Mouse (Mus musculus): ENCODE measurements around the gene Csnk1d. TPM values are rescaled to one million over a fixed set of nuclear protein-coding genes. Genes with fewer than 3 reads are reported as not detected.

Gene Csnk1d
- polyA plus RNA-seq, 1 experiment from 2014 or later: 161 TPM

DNA sequence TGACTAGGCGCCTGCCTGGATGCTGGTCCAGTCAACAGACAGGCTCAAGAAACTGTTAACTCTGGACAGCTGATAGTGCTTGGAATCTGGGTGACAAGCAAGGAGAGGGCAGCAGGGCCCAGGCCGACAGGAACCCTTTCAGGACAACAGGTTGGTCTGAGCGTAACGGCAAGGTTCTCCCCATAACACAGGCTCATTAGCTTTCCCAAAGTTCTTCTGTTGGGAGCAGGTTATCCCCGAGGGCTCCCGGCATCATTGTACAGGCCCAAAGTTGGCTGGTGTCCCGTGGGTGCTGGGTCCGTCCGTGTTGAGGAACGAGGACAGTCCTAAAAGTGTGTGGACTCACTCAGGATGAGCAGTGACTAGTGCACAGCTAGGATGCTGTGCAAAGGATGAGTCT, 41.3 kb downstream of the Csnk1d start:
- Histone ChIP-seq H3K9me3 (no peaks in the 10 kb centered on the region), H3K36me3 (peaks cover 3% of the 10 kb centered on the region; the same call in 1 of the 2 replicates), H3K4me1 (replicated peaks) (peaks cover 36% of the 10 kb centered on the region), H3K9ac (replicated peaks) (no peak overlapping the region), H3K4me3 (replicated peaks) (peak overlapping the region; percentile 43), H3K4me2 (replicated peaks) (peak overlapping the region; percentile 59), H3K27ac (no peak overlapping the region), H3K27me3 (peaks cover 42% of the 10 kb centered on the region)
- ATAC-seq: no peak
- WGBS: 8% methylated on average over 10 of the region's 10 CpGs

GRCm38 (mm10) chr11:120948861-120949851, 42.0 kb downstream of the Csnk1d start:
- WGBS: 1% methylated on average over 69 of the region's 75 CpGs
- Histone ChIP-seq H3K27ac (no peak overlapping the region), H3K27me3 (peaks cover 42% of the 10 kb centered on the region), H3K9me3 (no peaks in the 10 kb centered on the region), H3K4me3 (replicated peaks) (peak overlapping the region; percentile 43), H3K4me2 (replicated peaks) (peak overlapping the region; percentile 59), H3K4me1 (replicated peaks) (peaks cover 36% of the 10 kb centered on the region), H3K9ac (replicated peaks) (peak overlapping the region; percentile 34), H3K36me3 (no peaks in the 10 kb centered on the region)
- no peak for ATAC-seq

GRCm38 (mm10) chr11:120948328-120948727, 42.8 kb downstream of the Csnk1d start, which contains the start of gene Slc16a3:
Gene Slc16a3 (plus strand): TSS chr11:120948480.
- Histone ChIP-seq H3K9ac (replicated peaks) (peak within 1 kb of the TSS; percentile 34), H3K36me3 (no peaks in the 10 kb centered on the region), H3K27ac (no peak within 1 kb of the TSS), H3K27me3 (peaks cover 42% of the 10 kb centered on the region), H3K4me2 (replicated peaks) (peak within 1 kb of the TSS; percentile 59), H3K4me3 (replicated peaks) (peak within 1 kb of the TSS; percentile 43), H3K9me3 (no peaks in the 10 kb centered on the region), H3K4me1 (replicated peaks) (peaks cover 36% of the 10 kb centered on the region)
- 37% methylated on average over 12 of the region's 12 CpGs for WGBS
- no peak for ATAC-seq

DNA sequence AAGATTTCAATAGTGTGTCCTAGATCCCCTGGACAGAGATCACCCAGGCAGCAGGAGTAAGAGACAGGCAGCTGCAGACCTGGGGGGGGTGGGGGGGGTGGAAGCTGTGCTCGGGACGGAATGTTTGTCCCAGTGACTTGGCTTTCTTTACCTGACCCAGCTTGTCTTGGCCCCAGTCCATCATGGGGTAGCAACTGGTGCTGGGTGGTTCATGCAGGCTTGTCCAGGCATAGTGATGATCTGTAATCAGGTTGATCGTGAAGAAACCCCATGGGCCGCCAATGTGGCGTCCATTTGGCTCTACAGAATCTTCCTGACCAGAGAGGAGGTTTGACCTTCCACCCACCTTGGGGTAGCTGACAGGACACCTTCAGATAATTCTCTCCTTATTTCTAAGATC, 45.2 kb downstream of the Csnk1d start:
- Histone ChIP-seq H3K9ac (replicated peaks) (no peak overlapping the region), H3K4me2 (replicated peaks) (no peak overlapping the region), H3K36me3 (no peaks in the 10 kb centered on the region), H3K4me3 (replicated peaks) (no peak overlapping the region), H3K27ac (no peak overlapping the region), H3K4me1 (replicated peaks) (peaks cover 22% of the 10 kb centered on the region), H3K9me3 (no peaks in the 10 kb centered on the region), H3K27me3 (peaks cover 42% of the 10 kb centered on the region)
- no peak for ATAC-seq
- 96% methylated on average over 4 of the region's 5 CpGs for WGBS

DNA sequence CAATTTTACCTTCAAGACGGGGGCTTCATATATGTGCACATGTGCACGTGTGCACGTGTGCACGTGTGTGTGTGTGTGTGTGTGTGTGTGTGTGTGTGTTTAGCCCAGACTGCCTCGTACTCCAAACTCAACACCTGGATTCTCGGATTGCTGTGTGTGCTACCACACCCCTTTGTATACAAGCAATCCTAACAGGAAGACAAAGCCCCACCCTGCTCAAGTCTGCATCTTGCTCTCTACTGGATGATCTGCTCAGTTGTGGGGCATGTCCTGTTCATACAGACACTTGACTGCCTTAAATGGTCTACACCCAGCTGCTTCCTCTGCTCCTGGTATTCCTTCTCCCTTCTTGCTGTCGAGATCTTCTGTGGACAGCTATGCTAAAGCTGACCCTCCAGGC, 45.9 kb downstream of the Csnk1d start:
- H3K9me3 ChIP-seq: no peaks in the 10 kb centered on the region
- 83% methylated on average over 7 of the region's 7 CpGs for WGBS

GRCm38 (mm10) chr11:120940959-120941358, 50.2 kb downstream of the Csnk1d start:
- no peak overlapping the region for H3K4me3 ChIP-seq (replicated peaks)
- no peak overlapping the region for H3K9ac ChIP-seq (replicated peaks)
- H3K36me3 ChIP-seq: no peaks in the 10 kb centered on the region
- ATAC-seq: no peak
- no peak overlapping the region for H3K4me2 ChIP-seq (replicated peaks)
- H3K4me1 ChIP-seq (replicated peaks): no peaks in the 10 kb centered on the region
- H3K9me3 ChIP-seq: no peaks in the 10 kb centered on the region
- H3K27me3 ChIP-seq: 0 out of 2 replicates have a peak, but pooled peaks cover under 1% of the 10 kb centered on the region
- no peak overlapping the region for H3K27ac ChIP-seq
- WGBS: 92% methylated on average over 6 of the region's 6 CpGs

More for the DNA sequence above, 45.9 kb downstream of the Csnk1d start:
- no peak overlapping the region for H3K4me3 ChIP-seq (replicated peaks)
- H3K4me1 ChIP-seq (replicated peaks): peaks cover 15% of the 10 kb centered on the region
- no peak overlapping the region for H3K27ac ChIP-seq
- no peak for ATAC-seq
- H3K36me3 ChIP-seq: no peaks in the 10 kb centered on the region
- no peak overlapping the region for H3K9ac ChIP-seq (replicated peaks)
- H3K27me3 ChIP-seq: peaks cover 39% of the 10 kb centered on the region
- no peak overlapping the region for H3K4me2 ChIP-seq (replicated peaks)

GRCm38 (mm10) chr11:120939712-120940341, 51.3 kb downstream of the Csnk1d start:
- Histone ChIP-seq H3K4me2 (replicated peaks) (no peak overlapping the region), H3K36me3 (no peaks in the 10 kb centered on the region), H3K9me3 (no peaks in the 10 kb centered on the region), H3K27me3 (no peaks in the 10 kb centered on the region), H3K27ac (no peak overlapping the region), H3K4me1 (replicated peaks) (no peaks in the 10 kb centered on the region), H3K9ac (replicated peaks) (no peak overlapping the region), H3K4me3 (replicated peaks) (no peak overlapping the region)
- 70% methylated on average over 6 of the region's 6 CpGs for WGBS
- no peak for ATAC-seq

DNA sequence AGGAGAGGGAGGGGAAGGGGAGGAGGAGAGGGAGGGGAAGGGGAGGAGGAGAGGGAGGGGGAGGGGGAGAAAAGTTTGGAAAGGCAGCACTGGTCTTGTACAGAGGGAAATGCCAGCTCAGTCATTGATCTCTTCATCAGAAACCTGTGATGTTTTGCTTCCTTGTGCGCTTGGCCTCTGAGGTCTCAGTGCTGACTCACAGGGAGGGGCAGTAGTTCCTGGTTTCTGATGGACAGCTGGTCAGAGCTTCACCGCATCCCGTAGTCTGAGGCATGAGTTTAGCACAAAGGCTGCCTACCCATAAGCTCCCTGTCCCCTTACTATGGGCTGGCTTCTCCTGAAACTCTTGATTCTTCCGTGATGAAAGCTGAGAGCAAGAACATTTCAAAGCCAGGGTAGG, 52.3 kb downstream of the Csnk1d start:
- Histone ChIP-seq H3K9me3 (no peaks in the 10 kb centered on the region), H3K4me1 (replicated peaks) (no peaks in the 10 kb centered on the region), H3K27me3 (no peaks in the 10 kb centered on the region), H3K27ac (no peak overlapping the region), H3K4me3 (replicated peaks) (no peak overlapping the region), H3K36me3 (no peaks in the 10 kb centered on the region), H3K4me2 (replicated peaks) (no peak overlapping the region), H3K9ac (replicated peaks) (no peak overlapping the region)
- no peak for ATAC-seq
- 51% methylated on average over 4 of the region's 4 CpGs for WGBS

- Histone ChIP-seq H3K4me2 (replicated peaks) (no peak overlapping the region), H3K36me3 (no peaks in the 10 kb centered on the region), H3K4me3 (replicated peaks) (no peak overlapping the region), H3K27me3 (no peaks in the 10 kb centered on the region), H3K9ac (replicated peaks) (no peak overlapping the region), H3K9me3 (no peaks in the 10 kb centered on the region), H3K4me1 (replicated peaks) (peaks cover 3% of the 10 kb centered on the region), H3K27ac (no peak overlapping the region)
- ATAC-seq: no peak
- WGBS: 97% methylated on average over 1 of the region's 1 CpGs
These were observed 53.2 kb downstream of the Csnk1d start for GRCm38 (mm10) chr11:120937976-120938375.

DNA sequence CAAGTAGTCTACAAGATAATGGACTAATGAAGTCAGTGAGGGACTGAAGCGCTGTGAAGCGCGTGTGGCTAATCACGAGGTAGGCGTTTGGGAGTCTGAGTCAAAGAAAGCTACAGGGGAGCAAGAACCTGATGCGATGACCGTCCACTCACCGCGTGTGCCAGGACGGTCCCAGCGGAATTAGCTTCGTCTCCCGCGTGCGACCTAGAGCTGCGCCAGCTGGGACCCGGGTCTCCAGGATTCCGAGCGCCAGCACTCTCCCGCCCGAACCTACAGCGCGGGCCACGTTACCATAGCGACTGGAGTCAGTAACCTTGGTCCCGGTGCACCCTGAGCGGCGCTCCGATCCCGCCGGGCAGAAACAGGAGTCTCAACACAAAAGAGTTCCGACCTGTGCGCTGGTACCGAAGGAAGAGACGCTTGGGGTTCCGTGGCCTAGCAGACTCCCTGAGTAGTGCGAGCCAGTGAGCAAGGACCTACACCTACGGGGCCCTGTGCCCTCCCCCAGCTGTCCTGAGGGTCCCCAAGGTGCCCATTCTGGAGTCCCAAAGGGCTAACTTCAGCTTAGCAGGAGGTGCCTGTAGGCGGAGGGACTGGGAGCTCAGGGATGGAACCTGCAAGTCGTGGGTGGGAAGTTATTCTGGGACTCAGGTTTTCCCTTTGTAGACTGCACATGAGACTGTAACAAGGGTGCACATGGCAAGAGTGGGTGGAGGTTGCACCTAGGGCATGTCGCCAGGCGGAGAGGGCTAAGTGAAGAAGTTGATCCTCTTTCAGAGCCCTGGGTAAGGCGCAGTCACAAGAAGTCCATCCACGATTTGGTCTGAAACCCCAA, 58.3 kb downstream of the Csnk1d start, which contains the start of gene Ccdc57:
Ccdc57 (minus strand) TSS at position 309 of the 835 bp plus-strand sequence.
- H3K4me3 ChIP-seq (replicated peaks): peak within 1 kb of the TSS; percentile 59
- ATAC-seq: peak; percentile 98
- H3K36me3 ChIP-seq: no peaks in the 10 kb centered on the region
- peaks cover 16% of the 10 kb centered on the region for H3K4me1 ChIP-seq (replicated peaks)
- H3K27ac ChIP-seq: peak within 1 kb of the TSS; percentile 31; the same call in 1 of the 2 replicates
- no peaks in the 10 kb centered on the region for H3K27me3 ChIP-seq
- WGBS: 9% methylated on average over 44 of the region's 44 CpGs
- H3K9ac ChIP-seq (replicated peaks): peak within 1 kb of the TSS; percentile 73
- no peaks in the 10 kb centered on the region for H3K9me3 ChIP-seq
- peak within 1 kb of the TSS; percentile 77 for H3K4me2 ChIP-seq (replicated peaks)

- H3K27ac ChIP-seq: no peak overlapping the region
- peaks cover 16% of the 10 kb centered on the region for H3K4me1 ChIP-seq (replicated peaks)
- no peak overlapping the region for H3K4me3 ChIP-seq (replicated peaks)
- no peaks in the 10 kb centered on the region for H3K27me3 ChIP-seq
- H3K4me2 ChIP-seq (replicated peaks): no peak overlapping the region
- no peaks in the 10 kb centered on the region for H3K9me3 ChIP-seq
- 94% methylated on average over 4 of the region's 4 CpGs for whole genome bisulfite sequencing
- H3K36me3 ChIP-seq: no peaks in the 10 kb centered on the region; the same call in 1 of the 2 replicates
- no peak for ATAC-seq
- no peak overlapping the region for H3K9ac ChIP-seq (replicated peaks)
These were observed 59.7 kb downstream of the Csnk1d start for GRCm38 (mm10) chr11:120931479-120931878.
